Mouse (Mus musculus): ENCODE data around the gene Gli1.

GRCm38 (mm10) chr10:127325454-127326016 is 16.2 kb downstream of the Gli1 start:
- TF ChIP-seq CTCF (IDR thresholded peaks at IDR 0.05; ENCODE audit: low read depth) (no peak), EP300 (IDR thresholded peaks at IDR 0.05; ENCODE audit: low read depth) (no peak)

All from liver, postnatal 0 days (tissue).